In the genomic region with DNA sequence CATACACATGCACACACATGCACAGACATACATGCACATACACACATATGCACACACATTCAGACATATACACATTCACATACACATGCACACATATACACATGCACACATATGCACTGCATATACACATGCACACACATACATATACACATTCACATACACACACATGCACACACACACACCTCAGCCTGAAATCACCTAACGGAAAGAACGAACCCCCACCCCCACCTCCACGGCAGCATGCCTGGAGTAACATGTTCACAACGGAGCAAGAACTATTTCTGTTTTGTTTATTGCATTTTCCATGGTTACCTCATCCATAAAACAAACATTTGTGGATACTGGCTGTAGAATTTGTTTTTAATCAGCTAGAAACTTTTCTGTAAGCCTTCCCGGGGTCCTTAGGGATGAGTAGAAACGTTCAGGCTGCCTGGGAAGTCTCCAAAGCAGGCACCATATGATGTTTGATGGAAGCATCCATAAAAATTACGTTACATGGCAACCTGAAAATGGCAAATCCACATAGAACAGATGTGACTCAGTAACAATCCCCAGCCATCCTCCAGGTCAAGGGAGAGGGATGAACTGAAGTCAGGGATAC, we compare ENCODE assay signal across 18 mouse cellular contexts. TPM values are rescaled to one million over a fixed set of nuclear protein-coding genes. Genes with fewer than 3 reads are reported as not detected.
"Had no signal": no experiment of that assay in that cellular context is flagged by ENCODE, and none has a peak within 500 bp of the region (broad histone marks: within the 10 kb centered on the region; RNA-seq: fewer than 3 reads in every experiment).

No protein-coding gene starts in this region.

- ATAC-seq: liver, embryonic 12.5 days; midbrain, embryonic 16.5 days had no signal

- DNase-seq: kidney, adult 11 months; kidney, adult 9 months; kidney, postnatal 36 days; layer of hippocampus, adult 9-11 months; layer of hippocampus, postnatal 36 days; lung, embryonic 14.5 days; lung, postnatal 10 days; lung, postnatal 4 days; retina, postnatal 1 day; right cerebral cortex, postnatal 4 days; spleen, adult 18-20 months; thymus, adult 18-20 months; thymus, postnatal 25 days had no signal

- H3K9me3 ChIP-seq: liver, embryonic 12.5 days; midbrain, embryonic 12.5 days; neural tube, embryonic 13.5 days had no signal

- H3K9ac ChIP-seq: liver, embryonic 12.5 days; lung, embryonic 14.5 days; midbrain, embryonic 12.5 days; neural tube, embryonic 13.5 days had no signal

- H3K4me2 ChIP-seq: liver, embryonic 12.5 days; lung, embryonic 14.5 days; midbrain, embryonic 12.5 days; neural tube, embryonic 13.5 days had no signal

- H3K27me3 ChIP-seq: liver, embryonic 12.5 days; midbrain, embryonic 12.5 days; neural tube, embryonic 13.5 days had no signal

- H3K27ac ChIP-seq: kidney, postnatal 0 days; liver, embryonic 12.5 days; midbrain, embryonic 12.5 days; neural tube, embryonic 13.5 days had no signal

- H3K4me1 ChIP-seq: liver, embryonic 12.5 days; midbrain, embryonic 12.5 days had no signal

- H3K4me3 ChIP-seq: liver, embryonic 12.5 days; midbrain, embryonic 12.5 days; neural tube, embryonic 13.5 days had no signal

- H3K36me3 ChIP-seq: liver, embryonic 12.5 days; midbrain, embryonic 12.5 days; neural tube, embryonic 13.5 days had no signal

RNA-seq across cellular contexts. Expression of a gene that starts 7.6 kb away (rescaled TPM):
- polyA plus RNA-seq: lung, embryonic 14.5 days had no signal
